Mouse (Mus musculus) CH12.LX (cell line): ENCODE data around the gene Dctpp1. TPM values are rescaled to one million over a fixed set of nuclear protein-coding genes. Genes with fewer than 3 reads are reported as not detected.
A peak's percentile ranks its signal among the peaks of the same experiment; 100 is the strongest.

Experiments
- DNase-seq: peaks from one replicate; pipeline ENCODE4 v3.0.0-alpha.2; 2013; ENCODE audit errors: extremely low read depth
- H3K27ac ChIP-seq: 2 replicates; pipeline ENCODE4 v1.5.1; 2012; ENCODE audit warnings: low read depth, mild to moderate bottlenecking, control low read depth, moderate library complexity; ENCODE audit not compliant: insufficient read depth
- H3K27me3 ChIP-seq: replicated peaks from 2 replicates; pipeline ENCODE3; 2012; ENCODE audit warnings: inconsistent platforms
- H3K36me3 ChIP-seq, 2 experiments: replicated peaks in 1 of 2; 2 replicates each; pipeline versions ENCODE3 to v1.6.1; 2012; ENCODE audit warnings: inconsistent platforms in 1 of 2, low read length in 1 of 2, mild to moderate bottlenecking in 1 of 2, mixed read lengths in 1 of 2, moderate library complexity in 1 of 2; ENCODE audit not compliant: control insufficient read depth in 1 of 2, insufficient read depth in 1 of 2
- H3K4me1 ChIP-seq, 2 experiments: 2 replicates each; pipeline ENCODE4 v1.6.1; 2012; ENCODE audit warnings: inconsistent platforms in 1 of 2, moderate library complexity in 1 of 2; ENCODE audit not compliant: insufficient read depth in 2 of 2, control insufficient read depth in 1 of 2
- H3K4me2 ChIP-seq: 2 replicates; pipeline ENCODE4 v1.6.1; 2012; ENCODE audit warnings: low read depth, mild to moderate bottlenecking, control low read depth; ENCODE audit not compliant: poor library complexity, insufficient read depth, severe bottlenecking
- H3K4me3 ChIP-seq, 3 experiments: fragments of 150-350 bp in 1 of 3; sonication (generic) in 1 of 3; replicated peaks in 1 of 3; 2 replicates each; pipeline versions ENCODE3 to v1.5.1; 2011 to 2012; ENCODE audit warnings: low read depth in 2 of 3, low read length in 2 of 3, mild to moderate bottlenecking in 2 of 3, moderate library complexity in 2 of 3, control low read depth in 1 of 3, improper control_type of control experiment in 1 of 3, inconsistent platforms in 1 of 3, mixed read lengths in 1 of 3; ENCODE audit not compliant: poor library complexity in 1 of 3
- H3K79me2 ChIP-seq: replicated peaks from 2 replicates; pipeline ENCODE4 v1.6.1; 2012; ENCODE audit warnings: mild to moderate bottlenecking, moderate library complexity; ENCODE audit not compliant: control insufficient read depth, poor library complexity, insufficient read depth, severe bottlenecking; ENCODE audit errors: extremely low read depth
- H3K9ac ChIP-seq: 2 replicates; pipeline ENCODE4 v1.6.1; 2012; ENCODE audit warnings: low read depth, mild to moderate bottlenecking, control low read depth, moderate library complexity; ENCODE audit not compliant: insufficient read depth
- H3K9me3 ChIP-seq: replicated peaks from 2 replicates; pipeline ENCODE3; 2012; ENCODE audit warnings: low read length, inconsistent platforms, mixed read lengths
- BHLHE40 ChIP-seq: IDR thresholded peaks from 2 replicates; pipeline ENCODE4 v1.6.1; 2011; ENCODE audit warnings: mild to moderate bottlenecking, low read depth, low read length, improper control_type of control experiment
- CHD1 ChIP-seq: IDR thresholded peaks from 2 replicates; pipeline ENCODE4 v1.6.1; 2012; ENCODE audit warnings: low read depth, low read length, improper control_type of control experiment, inconsistent platforms
- CHD2 ChIP-seq: IDR thresholded peaks from 2 replicates; pipeline ENCODE4 v1.6.1; 2011; ENCODE audit warnings: low read length, improper control_type of control experiment
- CTCF ChIP-seq, 2 experiments: IDR thresholded peaks in 1 of 2; conservative IDR thresholded peaks in 1 of 2; 2 replicates each; pipeline ENCODE4 v1.5.1; 2011 to 2012; ENCODE audit warnings: low read depth in 2 of 2, low read length in 2 of 2, improper control_type of control experiment in 1 of 2, inconsistent platforms in 1 of 2, mild to moderate bottlenecking in 1 of 2, moderate library complexity in 1 of 2
- ELF1 ChIP-seq: IDR thresholded peaks from 2 replicates; pipeline ENCODE4 v1.6.1; 2014; ENCODE audit warnings: low read depth, mild to moderate bottlenecking, inconsistent platforms, low read length, improper control_type of control experiment
- ETS1 ChIP-seq: conservative IDR thresholded peaks from 2 replicates; pipeline ENCODE4 v1.6.1; 2012; ENCODE audit warnings: low read depth, mild to moderate bottlenecking, inconsistent platforms, low read length, improper control_type of control experiment, moderate library complexity
- GABPA ChIP-seq: IDR thresholded peaks from 2 replicates; pipeline ENCODE4 v1.6.1; 2012; ENCODE audit warnings: low read depth, low read length, improper control_type of control experiment, inconsistent platforms; ENCODE audit not compliant: insufficient replicate concordance
- HCFC1 ChIP-seq: IDR thresholded peaks from 2 replicates; pipeline ENCODE4 v1.6.1; 2012; ENCODE audit warnings: low read depth, mild to moderate bottlenecking, inconsistent platforms, low read length, improper control_type of control experiment
- IRF4 ChIP-seq: IDR thresholded peaks from 2 replicates; pipeline ENCODE4 v1.6.1; 2014; ENCODE audit warnings: low read depth, mild to moderate bottlenecking, inconsistent platforms, low read length, improper control_type of control experiment
- JUND ChIP-seq: conservative IDR thresholded peaks from 2 replicates; pipeline ENCODE4 v1.6.1; 2011; ENCODE audit warnings: low read depth, low read length, improper control_type of control experiment
- MAZ ChIP-seq: IDR thresholded peaks from 2 replicates; pipeline ENCODE4 v1.6.1; 2012; ENCODE audit warnings: low read depth, mild to moderate bottlenecking, inconsistent platforms, low read length, improper control_type of control experiment, moderate library complexity
- MEF2A ChIP-seq: IDR thresholded peaks from 2 replicates; pipeline ENCODE4 v1.6.1; 2014; ENCODE audit warnings: low read depth, mild to moderate bottlenecking, inconsistent platforms, low read length, improper control_type of control experiment, borderline replicate concordance
- MXI1 ChIP-seq: IDR thresholded peaks from 2 replicates; pipeline ENCODE4 v1.6.1; 2011; ENCODE audit warnings: mild to moderate bottlenecking, low read depth, low read length, improper control_type of control experiment
- MYC ChIP-seq: IDR thresholded peaks from 2 replicates; pipeline ENCODE4 v1.6.1; 2011; ENCODE audit warnings: low read depth, mild to moderate bottlenecking, improper control_type of control experiment, low read length
- NELFE ChIP-seq: IDR thresholded peaks from 2 replicates; pipeline ENCODE4 v1.6.1; 2011; ENCODE audit warnings: low read depth, low read length, improper control_type of control experiment
- NRF1 ChIP-seq: IDR thresholded peaks from 2 replicates; pipeline ENCODE4 v1.6.1; 2014; ENCODE audit warnings: low read depth, mild to moderate bottlenecking, inconsistent platforms, low read length, improper control_type of control experiment, moderate library complexity
- PAX5 ChIP-seq: IDR thresholded peaks from 2 replicates; pipeline ENCODE4 v1.6.1; 2012; ENCODE audit warnings: low read length, inconsistent platforms, mixed read lengths
- POLR2A ChIP-seq: IDR thresholded peaks from 2 replicates; pipeline ENCODE4 v1.6.1; 2011; ENCODE audit warnings: low read depth, mild to moderate bottlenecking, improper control_type of control experiment, low read length
- POLR2AphosphoS2 ChIP-seq: IDR thresholded peaks from 2 replicates; pipeline ENCODE4 v1.6.1; 2011; ENCODE audit warnings: low read depth, low read length, improper control_type of control experiment
- SIN3A ChIP-seq: IDR thresholded peaks from 2 replicates; pipeline ENCODE4 v1.6.1; 2012; ENCODE audit warnings: low read length, improper control_type of control experiment, inconsistent platforms
- TBP ChIP-seq: conservative IDR thresholded peaks from 2 replicates; pipeline ENCODE4 v1.6.1; 2011; ENCODE audit warnings: low read depth, low read length, improper control_type of control experiment
- TCF12 ChIP-seq: IDR thresholded peaks from 2 replicates; pipeline ENCODE4 v1.6.1; 2014; ENCODE audit warnings: low read depth, mild to moderate bottlenecking, inconsistent platforms, low read length, improper control_type of control experiment
- UBTF ChIP-seq: IDR thresholded peaks from 2 replicates; pipeline ENCODE4 v1.6.1; 2012; ENCODE audit warnings: low read depth, mild to moderate bottlenecking, inconsistent platforms, low read length, improper control_type of control experiment, moderate library complexity
- USF1 ChIP-seq: IDR thresholded peaks from 2 replicates; pipeline ENCODE4 v1.6.1; 2014; ENCODE audit warnings: low read depth, mild to moderate bottlenecking, inconsistent platforms, low read length, improper control_type of control experiment
- USF2 ChIP-seq: conservative IDR thresholded peaks from 2 replicates; pipeline ENCODE4 v1.6.1; 2011; ENCODE audit warnings: low read depth, low read length, improper control_type of control experiment
- ZC3H11A ChIP-seq: IDR thresholded peaks from 2 replicates; pipeline ENCODE4 v1.6.1; 2012; ENCODE audit warnings: low read depth, mild to moderate bottlenecking, inconsistent platforms, low read length, improper control_type of control experiment
- ZKSCAN1 ChIP-seq: IDR thresholded peaks from 2 replicates; pipeline ENCODE4 v1.6.1; 2012; ENCODE audit warnings: low read depth, inconsistent platforms, low read length, improper control_type of control experiment, borderline replicate concordance
- ZMIZ1 ChIP-seq: IDR thresholded peaks from 2 replicates; pipeline ENCODE4 v1.6.1; 2012; ENCODE audit warnings: low read depth, mild to moderate bottlenecking, inconsistent platforms, low read length, improper control_type of control experiment
- ZNF384 ChIP-seq: IDR thresholded peaks from 2 replicates; pipeline ENCODE4 v1.6.1; 2012; ENCODE audit warnings: low read depth, low read length, improper control_type of control experiment, inconsistent platforms
- dilution Hi-C: fragments of 300-500 bp; cut with MboI; formaldehyde crosslinking; loops from 2 replicates; pipeline ENCODE4 v1.14.3; 2020; ENCODE audit warnings: low sequenced_read_pairs; ENCODE audit not compliant: extremely low pct_unique_long_range_greater_than_20kb, extremely low pct_ligation_motif_present
- in situ Hi-C: fragments of 300-500 bp; cut with MboI; formaldehyde crosslinking; loops from 3 replicates; pipeline ENCODE4 v1.14.3; 2019; ENCODE audit warnings: low sequenced_read_pairs, low pct_ligation_motif_present, low pct_unique_long_range_greater_than_20kb, mixed read lengths
- polyA plus RNA-seq: library from polyadenylated mRNA; unstranded; fragments of >175 nt; gene quantifications from 2 replicates; pipeline ENCODE4 v1.2.1, GENCODE M21; 2012; ENCODE audit warnings: low read depth; ENCODE audit not compliant: insufficient read length
- total RNA-seq, 2 experiments: library from RNA; depleted of rRNA; stranded (reverse); fragments of 300-350 nt in 1 of 2; fragments of >200 nt in 1 of 2; gene quantifications; 2 replicates each; pipeline ENCODE4 v1.2.3; 2012 to 2014

The Dctpp1 gene
- total and polyA plus RNA-seq, 3 experiments = 197 to 296 (median 221) TPM

- no peak for DNase-seq
- peaks cover 52% of the 10 kb centered on the region for H3K79me2 ChIP-seq
- in situ Hi-C loops (no loop called here), dilution Hi-C loops (no loop called here)
- H3K4me3 ChIP-seq = peak overlapping the region; percentile 64 to 75 (median 71)
- H3K9ac ChIP-seq = peak overlapping the region; percentile 93
- peaks cover 3 to 52% of the 10 kb centered on the region in 2 experiments; a peak in 3 of 4 replicates for H3K4me1 ChIP-seq
- H3K27me3 ChIP-seq = no peaks in the 10 kb centered on the region
- H3K27ac ChIP-seq = peak overlapping the region; percentile 93
- H3K9me3 ChIP-seq = no peaks in the 10 kb centered on the region
- H3K4me2 ChIP-seq = peak overlapping the region; percentile 82
- TF ChIP-seq TBP = 0 out of 2 replicates have a peak, but pooled peaks have one; percentile 20
- TF ChIP-seq UBTF = no peak
- no peak for TF ChIP-seq GABPA
- TF ChIP-seq ZKSCAN1 = no peak
- peak in 1 of 2 experiments; percentile 32; a peak in 2 of 4 replicates for TF ChIP-seq CTCF (conservative IDR thresholded peaks at IDR 0.05 in 1 of 2, IDR thresholded peaks at IDR 0.05 in 1 of 2; ENCODE audit: low read depth in 2 of 2, low read length in 2 of 2)
- TF ChIP-seq MAZ = 0 out of 2 replicates have a peak, but pooled peaks have one; percentile 13
- peak; percentile 86 for TF ChIP-seq CHD2
- 0 out of 2 replicates have a peak, but pooled peaks have one; percentile 20 for TF ChIP-seq MXI1
- peak; percentile 14; the same call in 1 of the 2 replicates for TF ChIP-seq IRF4
- peaks cover 26 to 29% of the 10 kb centered on the region in 2 experiments for H3K36me3 ChIP-seq
These were observed 36.5 kb upstream of the Dctpp1 start for GRCm38 (mm10) chr7:127296786-127297555.

DNA sequence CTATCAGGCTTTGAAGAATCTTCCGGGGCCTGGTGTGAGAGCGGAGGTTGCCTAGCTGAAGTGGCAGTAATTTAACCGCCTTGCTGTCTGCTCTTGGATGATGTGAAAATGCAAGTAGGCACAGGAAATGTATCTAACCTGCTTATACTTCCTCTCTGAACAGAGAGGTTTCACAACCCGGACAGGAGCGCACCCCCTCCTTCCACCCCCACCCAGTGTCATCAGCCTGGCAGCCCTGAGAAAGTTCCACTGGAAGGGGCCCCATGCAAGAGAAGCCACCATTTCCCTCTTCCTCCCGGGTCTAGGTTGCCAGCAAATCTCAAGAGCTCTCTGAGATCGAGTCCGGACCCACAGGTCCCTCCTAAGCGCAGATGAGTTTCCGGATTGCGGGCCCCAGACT is 35.6 kb upstream of the Dctpp1 start, which contains the start of gene Itgal:
TSS of gene Itgal (plus strand) at position 163 of the 400 bp plus-strand sequence.
- peak; percentile 86 for DNase-seq
- peak within 1 kb of the TSS; percentile 64 to 75 (median 71) for H3K4me3 ChIP-seq
- H3K79me2 ChIP-seq = peaks cover 52% of the 10 kb centered on the region
- no peaks in the 10 kb centered on the region for H3K9me3 ChIP-seq
- dilution Hi-C loops = no loop called here
- in situ Hi-C loops = no loop called here
- H3K27me3 ChIP-seq = no peaks in the 10 kb centered on the region
- peak within 1 kb of the TSS; percentile 93 for H3K9ac ChIP-seq
- peak within 1 kb of the TSS; percentile 89 for H3K4me2 ChIP-seq
- H3K27ac ChIP-seq = peak within 1 kb of the TSS; percentile 93
- H3K4me1 ChIP-seq = peaks cover 9 to 55% of the 10 kb centered on the region in 2 experiments
- H3K36me3 ChIP-seq = peaks cover 18 to 20% of the 10 kb centered on the region in 2 experiments
- TF ChIP-seq ZKSCAN1 (no peak), PAX5 (no peak), TBP (peak; percentile 69; the same call in 1 of the 2 replicates), ETS1 (peak; percentile 86), CTCF (conservative IDR thresholded peaks at IDR 0.05 in 1 of 2, IDR thresholded peaks at IDR 0.05 in 1 of 2; ENCODE audit: low read depth in 2 of 2, low read length in 2 of 2) (no peak), ELF1 (peak; percentile 73), CHD2 (peak; percentile 91), CHD1 (peak; percentile 40; the same call in 1 of the 2 replicates), MYC (no peak; the same call in 1 of the 2 replicates), UBTF (no peak), ZMIZ1 (0 out of 2 replicates have a peak, but pooled peaks have one; percentile 56), USF2 (no peak), TCF12 (peak; percentile 90), MXI1 (peak; percentile 36), HCFC1 (peak; percentile 63), NRF1 (peak; percentile 45; the same call in 1 of the 2 replicates), SIN3A (peak; percentile 93), MAZ (peak; percentile 98), POLR2A (peak; percentile 67), MEF2A (peak; percentile 79), USF1 (no peak), BHLHE40 (peak; percentile 56; the same call in 1 of the 2 replicates), POLR2AphosphoS2 (no peak), JUND (no peak), NELFE (peak; percentile 76; the same call in 1 of the 2 replicates), GABPA (no peak), ZNF384 (no peak; the same call in 1 of the 2 replicates), ZC3H11A (no peak)
